Mouse (Mus musculus): ENCODE data around the gene Arf6.
A peak's percentile ranks its signal among the peaks of the same experiment; 100 is the strongest.
"Not testable (repeated sequence)": the region's sequence is repeated elsewhere in the genome, so short reads cannot be mapped to it uniquely, and the experiment has no call there.

Gene Arf6

GRCm38 (mm10) chr12:69371854-69372671 is at the start of gene Arf6, which contains the start of gene Gm9887:
Gene Arf6, plus strand, starts transcription at chr12:69372150.
Gene Gm9887, minus strand, starts transcription at chr12:69372458.
- DNase-seq, result peak; percentile 98

- no peak for DNase-seq
Measured at GRCm38 (mm10) chr12:69331187-69331586, 40.8 kb upstream of the Arf6 start.

GRCm38 (mm10) chr12:69332147-69332546 is 39.8 kb upstream of the Arf6 start:
- no peak for DNase-seq

- peak; percentile 44 for DNase-seq
Measured at GRCm38 (mm10) chr12:69333547-69333946, 38.4 kb upstream of the Arf6 start.

GRCm38 (mm10) chr12:69349928-69350327 is 22.0 kb upstream of the Arf6 start:
- DNase-seq, result no peak

GRCm38 (mm10) chr12:69351685-69352084 is 20.3 kb upstream of the Arf6 start:
- DNase-seq, result no peak

GRCm38 (mm10) chr12:69356546-69357299 is 15.2 kb upstream of the Arf6 start, which contains the start of gene Nemf:
Gene Nemf, minus strand, starts transcription at chr12:69357165.
- DNase-seq, result peak; percentile 95

GRCm38 (mm10) chr12:69357300-69357646 is 14.7 kb upstream of the Arf6 start:
- no peak for DNase-seq

- peak; percentile 69 for DNase-seq
Measured at GRCm38 (mm10) chr12:69360655-69360996, 11.3 kb upstream of the Arf6 start.

GRCm38 (mm10) chr12:69360997-69361899 is 10.7 kb upstream of the Arf6 start:
- DNase-seq, result peak; percentile 97

GRCm38 (mm10) chr12:69361919-69362318 is 10.0 kb upstream of the Arf6 start:
- no peak for DNase-seq

- no peak for DNase-seq
Measured at GRCm38 (mm10) chr12:69362388-69362787, 9.6 kb upstream of the Arf6 start.

- not testable (repeated sequence) for DNase-seq
Measured at GRCm38 (mm10) chr12:69363110-69363509, 8.8 kb upstream of the Arf6 start.

GRCm38 (mm10) chr12:69363899-69364762 is 7.8 kb upstream of the Arf6 start:
- peak; percentile 86 for DNase-seq

- no peak for DNase-seq
Measured at GRCm38 (mm10) chr12:69365757-69366156, 6.2 kb upstream of the Arf6 start.

- DNase-seq, result no peak
Measured at GRCm38 (mm10) chr12:69366424-69366823, 5.5 kb upstream of the Arf6 start.

- no peak for DNase-seq
Measured at GRCm38 (mm10) chr12:69367557-69367956, 4.4 kb upstream of the Arf6 start.

- no peak for DNase-seq
Measured at GRCm38 (mm10) chr12:69370936-69371335, 1.0 kb upstream of the Arf6 start.

GRCm38 (mm10) chr12:69371421-69371853 is 513 bp upstream of the Arf6 start:
- no peak for DNase-seq

GRCm38 (mm10) chr12:69372731-69373331 is 881 bp downstream of the Arf6 start:
- peak; percentile 53 for DNase-seq

All from embryo, embryonic 11 days (tissue).